Mouse (Mus musculus) embryonic fibroblast, embryonic 13.5 days (primary cell): ENCODE results near the gene Ccdc30. TPM values are rescaled to one million over a fixed set of nuclear protein-coding genes. Genes with fewer than 3 reads are reported as not detected.

Experiments
- H3K27ac ChIP-seq: 2 replicates; pipeline ENCODE4 v1.5.1; 2012; ENCODE audit warnings: low read length, control low read depth, inconsistent platforms; ENCODE audit not compliant: insufficient read depth
- H3K4me1 ChIP-seq: 2 replicates; pipeline ENCODE4 v1.6.1; 2011; ENCODE audit warnings: low read length; ENCODE audit not compliant: control insufficient read depth, insufficient read depth
- H3K4me3 ChIP-seq: 2 replicates; pipeline ENCODE4 v1.5.1; 2011; ENCODE audit warnings: mild to moderate bottlenecking, control low read depth, low read length; ENCODE audit not compliant: insufficient read depth
- CTCF ChIP-seq: IDR thresholded peaks from 2 replicates; pipeline ENCODE4 v1.5.1; 2011; ENCODE audit warnings: mild to moderate bottlenecking, control low read depth, low read length, moderate library complexity, borderline replicate concordance; ENCODE audit not compliant: insufficient read depth
- POLR2A ChIP-seq: IDR thresholded peaks from 2 replicates; pipeline ENCODE4 v1.6.1; 2011; ENCODE audit warnings: low read depth, mild to moderate bottlenecking, control low read depth, low read length, moderate library complexity
- polyA plus RNA-seq: library from polyadenylated mRNA; stranded (reverse); fragments of >200 nt; gene quantifications from 2 replicates; pipeline ENCODE4 v1.2.4, GENCODE M21; 2011; ENCODE audit warnings: low read depth; ENCODE audit not compliant: missing spikeins, insufficient read length

Ccdc30 gene
- polyA plus RNA-seq, 1 experiment = 2.0 TPM

- TF ChIP-seq CTCF = no peak
- no peak for TF ChIP-seq POLR2A
- H3K27ac ChIP-seq = no peak overlapping the region
- H3K4me3 ChIP-seq = no peak overlapping the region
- no peaks in the 10 kb centered on the region for H3K4me1 ChIP-seq
These were observed 109.9 kb downstream of the Ccdc30 start for GRCm38 (mm10) chr4:119305418-119305817.

- Histone ChIP-seq H3K4me3 (no peak overlapping the region), H3K27ac (no peak overlapping the region), H3K4me1 (no peaks in the 10 kb centered on the region)
- no peak for TF ChIP-seq CTCF
- TF ChIP-seq POLR2A = no peak
These were observed 112.0 kb downstream of the Ccdc30 start for GRCm38 (mm10) chr4:119303291-119303690.

- Histone ChIP-seq H3K27ac (no peak overlapping the region), H3K4me1 (no peaks in the 10 kb centered on the region), H3K4me3 (no peak overlapping the region)
- TF ChIP-seq POLR2A = no peak
- no peak for TF ChIP-seq CTCF
These were observed 113.5 kb downstream of the Ccdc30 start for GRCm38 (mm10) chr4:119301777-119302176.

- Histone ChIP-seq H3K4me3 (no peak overlapping the region), H3K27ac (no peak overlapping the region), H3K4me1 (no peaks in the 10 kb centered on the region)
- TF ChIP-seq POLR2A (no peak), CTCF (no peak)
These were observed 114.6 kb downstream of the Ccdc30 start for GRCm38 (mm10) chr4:119300761-119301160.

- Histone ChIP-seq H3K4me3 (no peak overlapping the region), H3K27ac (no peak overlapping the region)
These were observed 118.0 kb downstream of the Ccdc30 start for GRCm38 (mm10) chr4:119297361-119297760.

GRCm38 (mm10) chr4:119295134-119295453, 120.2 kb downstream of the Ccdc30 start:
- peaks cover 3% of the 10 kb centered on the region; the same call in 1 of the 2 replicates for H3K4me1 ChIP-seq
- peak overlapping the region; percentile 71 for H3K4me3 ChIP-seq
- TF ChIP-seq CTCF (no peak), POLR2A (no peak)
- H3K27ac ChIP-seq = peak overlapping the region; percentile 90

More at GRCm38 (mm10) chr4:119297361-119297760, 118.0 kb downstream of the Ccdc30 start:
- no peak for TF ChIP-seq POLR2A
- H3K4me1 ChIP-seq = peaks cover 3% of the 10 kb centered on the region; the same call in 1 of the 2 replicates

GRCm38 (mm10) chr4:119294415-119295133, 120.7 kb downstream of the Ccdc30 start, which contains the start of gene Ybx1:
Gene Ybx1 (minus strand): TSS chr4:119294604.
- H3K27ac ChIP-seq = peak within 1 kb of the TSS; percentile 90
- H3K4me1 ChIP-seq = peaks cover 3% of the 10 kb centered on the region; the same call in 1 of the 2 replicates
- H3K4me3 ChIP-seq = peak within 1 kb of the TSS; percentile 96
- TF ChIP-seq POLR2A (peak; percentile 71), CTCF (no peak)

GRCm38 (mm10) chr4:119293574-119294258, 121.6 kb downstream of the Ccdc30 start:
- no peak for TF ChIP-seq POLR2A
- TF ChIP-seq CTCF = no peak
- H3K4me3 ChIP-seq = peak overlapping the region; percentile 96
- H3K27ac ChIP-seq = peak overlapping the region; percentile 30
- peaks cover 3% of the 10 kb centered on the region; the same call in 1 of the 2 replicates for H3K4me1 ChIP-seq

GRCm38 (mm10) chr4:119292771-119293573, 122.3 kb downstream of the Ccdc30 start:
- TF ChIP-seq POLR2A = no peak
- no peak for TF ChIP-seq CTCF
- Histone ChIP-seq H3K4me1 (peaks cover 4% of the 10 kb centered on the region; the same call in 1 of the 2 replicates), H3K4me3 (peak overlapping the region; percentile 96), H3K27ac (peak overlapping the region; percentile 30)
